Mouse (Mus musculus) spleen, postnatal 4 days (tissue): ENCODE data around the gene Prkar1b.

ENCODE experiments used
- DNase-seq, 2 experiments: peaks; one replicate each; pipeline ENCODE4 v3.0.0; 2022; ENCODE audit warnings: low spot score in 2 of 2

Gene Prkar1b

GRCm38 (mm10) chr5:139146476-139147075, 3.2 kb downstream of the Prkar1b start:
- no peak for DNase-seq

- no peak for DNase-seq
These were observed 4.1 kb downstream of the Prkar1b start for GRCm38 (mm10) chr5:139145726-139146125.

GRCm38 (mm10) chr5:139143890-139144289, 5.9 kb downstream of the Prkar1b start:
- no peak for DNase-seq

- no peak for DNase-seq
These were observed 8.5 kb downstream of the Prkar1b start for GRCm38 (mm10) chr5:139141326-139141725.

- DNase-seq: no peak
These were observed 9.2 kb downstream of the Prkar1b start for GRCm38 (mm10) chr5:139140589-139140988.

GRCm38 (mm10) chr5:139138926-139139472, 10.8 kb downstream of the Prkar1b start:
- DNase-seq: no peak

GRCm38 (mm10) chr5:139138261-139138925, 11.4 kb downstream of the Prkar1b start:
- no peak for DNase-seq

GRCm38 (mm10) chr5:139137176-139137575, 12.6 kb downstream of the Prkar1b start:
- DNase-seq: no peak

GRCm38 (mm10) chr5:139136341-139136740, 13.5 kb downstream of the Prkar1b start:
- DNase-seq: no peak

GRCm38 (mm10) chr5:139134501-139134900, 15.3 kb downstream of the Prkar1b start:
- DNase-seq: no peak

GRCm38 (mm10) chr5:139130351-139130750, 19.4 kb downstream of the Prkar1b start:
- no peak for DNase-seq

- DNase-seq: no peak
These were observed 20.1 kb downstream of the Prkar1b start for GRCm38 (mm10) chr5:139129572-139130151.

GRCm38 (mm10) chr5:139129078-139129477, 20.7 kb downstream of the Prkar1b start:
- DNase-seq: no peak

- no peak for DNase-seq
These were observed 21.2 kb downstream of the Prkar1b start for GRCm38 (mm10) chr5:139128476-139129065.

- DNase-seq: no peak
These were observed 24.1 kb downstream of the Prkar1b start for GRCm38 (mm10) chr5:139125717-139126116.

- DNase-seq: no peak
These were observed 30.9 kb downstream of the Prkar1b start for GRCm38 (mm10) chr5:139118961-139119276.

GRCm38 (mm10) chr5:139118139-139118960, 31.5 kb downstream of the Prkar1b start:
- no peak for DNase-seq

- no peak for DNase-seq
These were observed 34.3 kb downstream of the Prkar1b start for GRCm38 (mm10) chr5:139115507-139115906.

GRCm38 (mm10) chr5:139114876-139115275, 34.9 kb downstream of the Prkar1b start:
- DNase-seq: no peak

- no peak for DNase-seq
These were observed 37.4 kb downstream of the Prkar1b start for GRCm38 (mm10) chr5:139112418-139112817.

- no peak for DNase-seq
These were observed 37.8 kb downstream of the Prkar1b start for GRCm38 (mm10) chr5:139111991-139112390.
